Mouse (Mus musculus) thymus, postnatal 14 days (tissue): ENCODE data around the gene Ddx19b.
"Not testable (repeated sequence)": the region's sequence is repeated elsewhere in the genome, so short reads cannot be mapped to it uniquely, and the experiment has no call there.

Experiments
- DNase-seq: peaks from one replicate; pipeline ENCODE4 v3.0.0; 2021

Ddx19b gene

DNA sequence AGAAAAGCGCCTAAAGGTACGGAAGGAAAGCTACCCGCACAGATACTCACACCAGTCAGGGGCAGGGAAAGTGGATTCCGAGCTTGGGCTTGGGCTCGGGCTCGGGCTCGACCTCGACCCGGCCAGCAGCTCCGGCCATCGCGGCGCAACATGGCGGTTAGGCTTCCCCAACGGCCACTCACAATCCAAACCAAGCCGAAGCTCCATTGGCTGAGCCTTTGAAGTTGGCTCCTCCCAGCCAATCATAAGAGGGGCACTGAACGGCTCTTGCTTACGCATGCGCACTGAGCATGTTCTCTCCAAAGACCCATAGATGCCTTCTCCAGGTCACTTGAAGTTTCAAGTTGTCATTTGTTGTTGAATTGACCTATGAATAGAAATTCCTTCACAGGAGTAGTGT lies at the start of gene Ddx19b:
TSS of gene Ddx19b (minus strand) at position 180 of the 400 bp plus-strand sequence.
- no peak for DNase-seq

DNA sequence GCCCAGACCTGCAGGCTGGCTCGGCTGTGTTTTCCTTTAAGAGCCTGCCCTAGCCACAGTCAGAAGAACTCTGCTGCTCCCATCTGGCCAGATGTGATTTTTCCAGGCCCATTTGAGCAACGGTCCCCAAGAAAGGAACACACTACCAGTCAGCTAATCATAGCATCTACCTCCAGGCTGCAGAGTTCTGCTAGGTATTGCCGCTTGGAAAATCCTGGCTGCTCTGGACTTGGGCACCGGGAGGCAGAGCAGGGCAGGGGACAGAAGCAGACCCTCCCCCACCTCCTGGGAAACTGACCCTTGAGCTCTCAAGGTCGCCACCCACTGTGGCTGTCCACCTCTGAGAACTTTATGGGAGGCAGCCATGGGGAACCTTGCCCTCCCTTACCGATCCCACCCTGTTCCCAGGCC lies 48.3 kb upstream of the Ddx19b start:
- no peak for DNase-seq

DNA sequence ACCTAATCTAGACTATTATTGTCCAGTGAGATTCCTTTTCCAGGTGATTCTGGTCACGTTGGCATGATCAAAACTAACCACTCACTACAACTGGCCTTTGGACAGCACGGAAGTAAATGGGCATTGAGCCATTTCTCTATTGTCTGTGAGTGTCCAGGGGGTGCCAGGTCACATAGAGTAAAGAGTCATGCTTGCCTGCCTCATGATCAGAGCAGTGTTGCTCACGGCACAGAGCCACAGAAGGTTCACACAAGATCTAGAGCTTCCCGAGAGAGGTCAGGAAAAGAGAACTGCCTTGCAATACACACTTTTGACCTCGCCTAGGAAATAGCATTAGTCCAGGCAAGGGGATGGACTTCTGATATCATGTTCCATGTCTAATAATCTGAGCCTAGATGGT lies 47.9 kb upstream of the Ddx19b start:
- DNase-seq: no peak

DNA sequence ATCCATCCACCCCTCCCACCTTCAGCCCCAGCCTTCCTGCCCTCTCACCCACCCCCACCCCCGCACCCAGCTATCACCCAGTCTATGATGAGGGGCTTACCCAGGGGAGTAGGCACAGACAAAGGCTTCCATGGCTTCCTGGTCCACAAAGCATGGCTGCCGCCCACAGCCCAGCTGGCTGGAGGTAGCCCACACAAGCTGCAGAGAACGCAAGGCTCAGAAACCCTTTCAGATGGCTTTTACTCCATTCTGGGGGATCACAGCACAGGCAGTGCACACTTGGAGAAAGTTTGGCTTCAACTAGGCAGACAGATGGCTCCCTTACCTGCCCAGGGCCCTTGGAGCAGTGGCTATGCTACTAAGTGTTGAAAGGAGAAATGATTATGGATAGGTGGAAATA lies 44.4 kb upstream of the Ddx19b start:
- no peak for DNase-seq

DNA sequence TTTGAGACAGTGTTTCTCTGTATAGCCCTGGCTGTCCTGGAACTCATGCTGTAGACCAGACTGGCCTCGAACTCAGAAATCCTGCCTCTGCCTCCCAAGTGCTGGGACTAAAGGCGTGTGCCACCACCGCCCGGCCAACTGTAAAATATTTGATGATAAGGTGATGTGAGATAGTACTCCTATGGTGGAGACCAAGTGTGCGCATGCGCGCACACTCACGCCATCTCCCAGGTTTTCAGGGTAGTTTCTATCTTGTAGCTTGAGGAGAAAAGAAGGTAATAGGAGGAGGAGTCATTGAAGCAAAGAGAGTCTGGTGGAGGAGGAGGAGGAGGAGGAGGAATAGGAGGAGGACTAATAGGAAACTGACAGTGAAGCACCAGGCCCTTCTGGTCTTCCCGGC lies 37.1 kb upstream of the Ddx19b start:
- not testable (repeated sequence) for DNase-seq

DNA sequence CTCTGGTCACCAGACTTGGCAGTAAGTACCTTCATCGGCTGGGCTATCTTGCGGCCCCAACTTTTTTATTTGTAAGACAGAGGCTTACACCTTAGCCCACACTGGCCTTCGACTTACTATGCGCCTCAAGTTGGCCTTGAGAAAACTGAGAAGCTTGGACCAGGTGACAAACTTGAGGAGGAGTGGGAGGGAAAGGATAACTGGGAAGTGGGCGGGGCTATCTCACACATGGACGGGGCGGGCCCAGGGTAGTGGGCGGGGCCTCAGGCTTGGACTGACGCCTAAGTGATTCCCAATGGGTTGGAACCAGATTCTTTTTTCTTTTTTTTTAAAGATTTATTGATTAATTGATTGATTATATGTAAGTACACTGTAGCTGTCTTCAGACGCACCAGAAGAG lies 35.9 kb upstream of the Ddx19b start:
- no peak for DNase-seq

DNA sequence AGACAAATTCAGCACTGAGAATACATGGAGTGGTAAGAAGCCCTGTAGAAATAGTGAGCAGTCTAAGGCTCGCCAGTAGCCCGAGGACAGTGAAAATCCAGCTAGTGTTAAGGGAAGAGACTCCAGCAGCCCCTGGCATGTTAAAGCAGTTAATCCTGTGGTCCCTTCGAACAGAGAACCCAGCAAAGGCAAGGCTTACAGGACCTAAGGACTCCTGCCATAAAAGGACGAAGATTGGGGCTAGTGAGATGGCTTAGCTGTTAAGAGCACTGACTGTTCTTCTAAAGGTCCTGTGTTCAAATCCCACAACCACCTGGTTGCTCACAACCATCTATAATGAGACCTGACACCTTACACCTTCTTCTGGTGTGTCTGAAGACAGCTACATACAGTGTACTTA lies 34.8 kb upstream of the Ddx19b start:
- no peak for DNase-seq

DNA sequence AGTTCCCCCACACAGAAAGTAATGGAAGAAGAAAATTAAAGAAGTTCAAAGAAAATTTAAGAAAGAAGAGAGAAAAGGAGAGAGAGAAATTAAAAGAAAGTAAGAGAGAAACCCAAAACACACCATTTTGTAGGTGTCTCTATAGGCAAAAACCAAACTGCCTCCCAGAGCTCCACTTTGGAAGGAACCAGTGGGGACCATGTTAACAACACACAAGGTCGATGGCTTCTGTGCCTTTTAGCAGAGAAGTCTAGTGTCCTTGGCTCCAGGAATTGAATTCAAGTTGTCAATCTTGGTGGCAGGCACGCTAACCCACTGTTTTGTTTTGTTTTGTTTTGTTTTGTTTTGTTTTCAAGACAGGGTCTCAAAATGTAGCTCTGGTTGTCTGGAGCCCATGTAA lies 31.3 kb upstream of the Ddx19b start:
- DNase-seq: no peak

DNA sequence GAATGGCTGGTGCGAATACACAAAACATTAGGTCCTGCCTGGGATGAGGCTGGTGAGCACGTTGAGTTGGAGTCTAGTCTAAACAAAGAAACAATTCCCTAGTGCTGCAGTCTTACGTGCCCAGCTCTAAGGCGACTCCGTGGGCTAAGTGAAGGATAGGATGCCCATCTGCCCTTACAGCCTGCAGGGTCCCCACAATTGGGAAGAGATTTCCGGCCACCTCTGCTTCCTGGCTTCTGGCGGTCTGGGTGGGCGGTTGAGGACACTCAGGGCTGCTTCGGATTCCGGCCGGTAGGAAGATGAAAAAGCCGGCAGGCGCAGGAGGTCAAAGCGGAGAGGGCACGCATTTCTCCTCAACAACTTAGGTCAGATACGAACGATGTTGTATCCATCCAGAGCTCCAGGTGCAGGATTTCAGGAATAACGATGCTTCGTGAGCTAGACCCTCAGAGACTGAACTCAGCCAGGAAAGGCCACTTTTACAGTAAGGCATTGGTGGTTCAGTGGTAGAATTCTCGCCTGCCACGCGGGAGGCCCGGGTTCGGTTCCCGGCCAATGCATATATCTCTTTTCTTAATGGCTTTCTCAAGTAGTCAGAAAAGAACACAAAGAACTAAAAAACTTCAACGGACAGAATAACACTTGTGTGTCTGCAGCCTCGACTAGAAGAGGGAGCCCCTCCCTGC lies 30.7 kb upstream of the Ddx19b start:
- DNase-seq: peak; percentile 90

DNA sequence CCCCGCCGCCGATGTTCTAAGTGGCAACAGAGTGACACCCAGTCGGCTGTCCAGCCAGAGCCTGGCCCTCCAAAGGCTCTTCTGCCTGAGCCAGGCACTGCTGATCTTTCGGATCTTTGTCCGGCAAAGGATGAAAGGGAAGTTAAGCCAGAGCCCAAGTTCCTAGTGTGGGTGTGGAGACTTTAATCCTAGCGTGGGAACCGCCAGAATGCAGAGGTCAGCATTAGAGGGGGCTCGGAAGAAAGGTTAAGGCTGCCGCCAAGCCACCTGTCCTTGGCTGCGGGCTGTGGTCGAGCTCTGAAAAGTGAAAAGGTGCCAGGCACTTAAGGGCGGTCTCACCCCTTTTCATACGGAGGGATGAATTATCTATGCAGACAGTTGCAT lies 30.1 kb upstream of the Ddx19b start:
- peak; percentile 19 for DNase-seq

DNA sequence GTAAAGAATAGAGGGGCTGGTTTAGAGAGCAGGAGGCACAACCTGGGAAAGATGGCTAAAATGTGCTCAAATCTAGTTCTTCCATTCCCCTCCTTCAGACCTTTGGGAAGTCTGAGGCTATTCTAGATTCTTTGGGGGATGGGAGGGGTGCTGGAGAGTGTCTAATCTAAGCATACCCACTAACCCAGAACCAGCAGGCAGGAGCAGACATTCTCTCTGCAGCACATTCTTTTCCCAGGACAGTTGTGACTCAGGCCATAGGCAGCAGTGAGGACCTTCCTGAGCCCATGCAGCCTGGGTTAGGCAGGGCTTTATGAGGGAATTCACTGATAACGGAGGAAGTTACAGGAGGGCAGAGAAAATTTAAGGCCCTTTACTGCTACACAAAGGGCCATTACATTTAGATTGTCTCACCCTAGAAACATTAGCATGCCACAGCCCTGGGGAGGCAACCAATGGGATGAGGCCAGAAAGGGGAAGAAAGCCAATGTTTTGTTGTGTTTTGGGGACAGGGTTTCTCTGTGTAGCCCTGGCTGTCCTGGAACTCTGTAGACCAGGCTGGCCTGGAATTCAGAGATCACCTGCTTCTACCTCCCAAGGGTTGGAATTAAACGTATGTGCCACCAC lies 27.5 kb upstream of the Ddx19b start:
- no peak for DNase-seq

DNA sequence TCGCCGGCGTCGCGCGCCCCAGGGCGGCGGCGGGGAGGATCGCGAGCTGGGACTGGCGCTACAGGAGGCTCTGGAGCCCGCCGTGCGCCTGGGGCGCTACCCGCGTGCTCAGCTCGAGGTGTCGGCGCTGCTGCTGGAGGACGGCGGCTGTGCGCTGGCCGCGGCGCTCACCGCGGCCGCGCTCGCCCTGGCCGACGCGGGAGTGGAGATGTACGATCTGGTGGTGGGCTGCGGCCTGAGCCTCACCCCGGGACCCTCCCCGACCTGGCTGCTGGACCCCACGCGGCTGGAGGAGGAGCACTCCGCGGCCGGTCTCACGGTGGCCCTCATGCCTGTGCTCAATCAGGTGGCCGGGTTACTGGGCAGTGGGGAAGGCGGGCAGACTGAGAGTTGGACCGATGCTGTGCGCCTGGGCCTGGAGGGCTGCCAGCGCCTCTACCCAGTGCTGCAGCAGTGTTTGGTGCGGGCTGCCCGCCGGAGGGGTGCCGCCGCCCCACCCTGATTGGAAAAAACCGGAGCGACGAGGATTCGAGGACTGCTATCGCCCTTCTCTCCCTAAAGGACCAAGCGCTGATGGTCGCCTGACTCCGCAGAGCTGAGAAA lies 25.2 kb upstream of the Ddx19b start:
- peak; percentile 34 for DNase-seq

DNA sequence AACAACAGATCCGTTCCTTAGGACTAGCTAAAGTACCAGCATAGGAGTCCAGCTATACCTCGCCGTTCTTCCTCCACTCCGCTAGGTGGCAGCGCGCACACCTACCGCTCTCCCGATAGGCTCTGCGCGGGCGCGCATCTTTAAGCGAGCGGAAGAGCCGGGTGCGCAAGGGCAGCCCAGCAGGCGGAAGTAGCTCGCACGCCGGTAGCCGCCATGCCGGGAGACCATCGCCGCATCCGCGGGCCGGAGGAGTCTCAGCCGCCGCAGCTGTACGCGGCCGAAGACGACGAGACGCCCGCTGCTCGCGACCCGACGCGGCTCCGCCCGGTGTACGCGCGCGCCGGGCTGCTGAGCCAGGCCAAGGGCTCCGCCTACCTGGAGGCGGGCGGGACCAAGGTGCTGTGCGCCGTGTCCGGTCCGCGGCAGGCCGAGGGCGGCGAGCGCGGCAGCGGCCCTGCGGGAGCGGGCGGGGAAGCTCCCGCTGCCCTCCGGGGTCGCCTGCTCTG lies 24.7 kb upstream of the Ddx19b start, which contains the start of gene Exosc6:
TSS of gene Exosc6 (plus strand) at position 182 of the 506 bp plus-strand sequence.
- peak; percentile 91 for DNase-seq

DNA sequence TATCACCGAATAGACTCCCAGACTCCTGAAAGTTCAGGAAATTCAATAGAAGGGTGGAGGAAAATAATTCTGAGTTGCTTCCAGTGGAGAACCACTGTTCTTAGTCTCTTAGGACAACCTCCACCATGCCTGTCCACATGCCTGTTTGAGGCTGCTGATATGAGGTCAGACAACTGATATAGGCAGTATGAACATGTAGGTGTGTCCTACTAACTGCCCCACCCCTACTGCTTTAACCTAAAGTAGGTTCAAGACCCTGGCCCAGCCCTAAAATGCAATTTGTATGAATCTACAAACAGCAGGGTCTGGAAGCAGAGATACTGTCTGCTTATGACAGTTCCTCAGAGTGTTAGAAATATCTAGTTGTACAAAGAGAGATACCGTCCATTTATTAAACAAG lies 24.1 kb upstream of the Ddx19b start:
- no peak for DNase-seq

DNA sequence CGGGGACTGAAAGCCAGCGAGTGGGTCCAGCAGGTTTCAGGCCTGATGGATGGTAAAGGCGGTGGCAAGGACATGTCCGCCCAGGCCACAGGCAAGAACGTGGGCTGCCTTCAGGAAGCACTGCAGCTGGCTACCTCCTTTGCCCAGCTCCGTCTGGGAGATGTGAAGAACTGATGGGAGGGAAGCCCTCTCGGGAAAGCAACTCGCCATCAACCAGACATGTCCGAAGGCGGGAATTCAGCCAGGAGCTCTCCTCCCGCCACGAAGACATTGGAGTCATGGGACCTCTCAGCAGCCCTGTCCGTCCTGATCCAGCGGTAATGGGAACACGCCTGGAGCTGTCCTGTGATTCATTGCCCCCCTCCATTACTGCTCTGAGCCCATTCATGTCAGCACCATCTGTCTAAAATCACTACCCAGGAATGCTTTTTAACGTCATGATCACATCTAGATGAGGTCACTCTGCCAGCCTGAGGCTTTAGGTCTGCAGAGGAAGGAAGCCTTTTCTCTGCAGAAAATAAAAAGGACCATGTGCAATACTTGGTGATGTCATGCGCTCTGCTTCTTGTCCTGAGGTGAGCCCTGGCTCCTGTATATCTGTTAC lies 23.6 kb upstream of the Ddx19b start:
- no peak for DNase-seq

DNA sequence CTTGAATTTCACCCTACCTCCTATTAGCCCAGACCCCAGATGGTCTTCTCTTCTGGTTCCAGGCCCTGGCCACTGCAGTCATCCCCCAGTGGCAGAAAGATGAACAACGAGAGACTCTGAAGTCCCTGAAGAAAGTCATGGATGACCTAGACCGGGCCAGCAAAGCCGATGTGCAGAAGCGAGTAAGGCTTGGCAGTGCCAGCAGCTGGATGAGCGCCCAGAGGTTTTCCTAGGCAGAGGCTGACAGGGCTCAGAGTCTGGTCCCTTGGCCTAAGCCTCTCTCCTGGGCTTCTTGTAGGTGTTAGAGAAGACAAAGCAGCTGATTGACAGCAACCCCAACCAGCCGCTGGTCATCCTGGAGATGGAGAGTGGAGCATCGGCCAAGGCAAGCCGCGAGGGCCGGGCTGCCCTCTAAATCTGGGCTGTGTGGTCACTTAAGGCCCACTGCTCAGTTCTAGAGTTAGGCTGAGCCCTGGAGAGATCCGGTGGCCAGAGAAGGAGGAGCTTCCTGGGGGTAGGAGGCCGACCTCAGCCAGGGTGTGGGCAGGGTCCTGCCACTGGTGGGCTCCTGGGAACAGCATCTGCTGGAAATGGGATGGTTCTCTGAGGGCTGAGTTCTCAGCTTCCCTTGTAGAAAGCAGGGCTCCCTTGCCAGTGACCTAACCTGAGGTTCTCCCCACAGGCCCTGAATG lies 22.4 kb upstream of the Ddx19b start:
- DNase-seq: no peak

DNA sequence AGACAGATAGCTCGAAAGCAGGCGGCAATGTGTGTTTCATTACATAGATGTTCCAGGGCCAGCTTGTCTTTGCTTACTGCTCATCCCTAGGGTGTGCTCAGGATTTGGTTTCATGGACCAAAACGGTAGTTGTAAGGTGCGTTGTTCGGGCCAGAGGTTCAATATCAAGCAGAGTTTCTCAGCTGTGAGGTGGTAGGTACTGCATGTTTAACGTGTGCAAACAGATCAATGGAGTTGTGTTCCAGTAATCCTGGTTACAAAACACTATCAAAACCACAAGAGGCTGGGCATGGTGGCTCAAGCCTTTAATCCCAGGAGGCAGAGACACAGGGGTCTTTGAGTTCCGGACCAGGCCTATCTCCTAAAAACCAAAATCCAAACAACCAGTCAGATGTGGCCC lies 17.6 kb upstream of the Ddx19b start:
- no peak for DNase-seq

DNA sequence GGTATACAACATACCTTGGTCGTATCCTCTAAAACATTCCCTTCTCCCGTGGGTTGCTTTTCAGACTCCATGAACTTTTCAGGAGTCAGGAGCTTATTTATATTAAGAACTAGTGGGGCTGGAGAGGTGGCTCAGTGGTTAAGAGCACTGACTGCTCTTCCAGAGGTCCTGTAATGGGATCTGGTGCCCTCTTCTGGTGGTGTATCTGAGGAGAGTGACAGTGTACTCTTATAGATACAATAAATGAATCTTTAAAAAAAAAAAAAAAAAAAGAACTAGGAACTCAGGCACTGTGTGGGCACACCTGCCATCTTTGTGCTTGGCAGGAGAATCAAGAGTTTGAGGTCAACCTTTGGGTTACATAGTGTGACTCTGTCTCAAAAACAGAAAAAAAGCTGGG lies 17.1 kb upstream of the Ddx19b start:
- DNase-seq: peak; percentile 53

DNA sequence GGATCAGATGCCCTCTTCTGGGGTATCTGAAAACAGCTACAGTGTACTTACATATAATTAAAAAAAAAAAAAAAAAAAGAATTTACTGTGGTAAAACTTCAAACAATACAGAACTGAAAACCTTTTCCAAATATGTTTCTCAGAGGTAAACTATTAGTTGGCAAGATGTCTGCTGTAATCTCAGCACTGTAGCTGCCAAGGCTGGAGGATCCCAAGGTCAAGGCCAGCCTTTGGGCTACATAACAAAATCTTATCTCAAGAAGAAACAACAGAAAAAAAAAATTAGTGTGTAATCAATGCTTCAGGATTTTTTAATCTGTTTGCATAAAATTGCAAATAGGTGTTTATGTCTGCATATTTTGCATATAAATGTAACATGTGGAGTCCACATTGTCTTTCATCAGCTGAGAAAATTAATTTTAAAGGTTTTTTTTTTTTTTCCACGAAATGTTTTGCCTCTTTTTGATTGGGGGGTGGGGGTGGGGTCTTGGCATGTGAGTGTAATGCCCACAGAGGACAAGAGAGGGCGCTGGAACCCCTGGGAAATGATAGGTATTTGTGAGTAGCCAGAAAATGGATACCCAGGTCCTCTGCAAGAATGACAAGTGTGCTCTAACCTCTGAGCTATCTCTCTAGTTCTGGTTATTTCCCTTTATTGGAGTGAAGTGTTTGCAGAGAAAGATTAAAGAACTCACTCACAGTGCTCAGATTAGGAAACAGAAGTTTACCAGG lies 12.6 kb upstream of the Ddx19b start:
- no peak for DNase-seq

DNA sequence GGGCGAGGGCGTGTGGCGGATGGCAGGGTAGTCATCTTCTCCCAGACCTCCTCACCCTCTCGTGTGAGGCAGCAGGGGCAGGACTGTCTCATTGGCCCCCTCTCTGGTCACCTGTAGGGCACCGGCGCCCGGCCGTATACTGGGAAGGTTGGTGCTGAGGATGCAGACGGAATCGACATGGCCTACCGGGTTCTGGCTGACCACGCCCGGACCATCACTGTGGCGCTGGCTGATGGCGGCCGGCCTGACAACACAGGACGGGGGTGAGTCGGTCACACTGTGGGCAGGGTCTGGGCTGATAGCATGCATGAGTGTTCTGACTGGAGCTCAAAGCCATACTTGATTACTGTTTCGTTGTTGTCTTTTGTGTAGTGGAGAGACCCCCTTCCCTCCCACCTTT lies 11.0 kb upstream of the Ddx19b start:
- DNase-seq: no peak

DNA sequence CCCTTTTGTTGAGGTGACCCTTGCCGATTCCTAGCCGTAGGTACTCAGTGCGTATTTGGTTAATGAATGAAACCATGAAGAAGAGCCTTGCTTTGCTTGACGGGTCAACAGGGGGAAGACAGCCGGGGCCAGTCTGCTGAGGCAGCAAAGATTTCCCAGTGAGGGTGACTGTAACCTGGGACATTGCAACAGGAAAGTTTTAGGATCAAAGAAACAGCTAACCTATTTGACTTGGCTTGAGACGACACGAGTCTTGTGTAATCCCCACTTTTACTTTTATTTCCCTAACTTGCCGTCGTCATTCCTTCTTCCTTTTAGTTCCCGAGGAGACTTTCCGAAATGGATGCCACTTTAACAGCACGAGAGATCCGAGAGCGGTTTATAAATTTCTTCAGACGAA lies 5.0 kb upstream of the Ddx19b start:
- no peak for DNase-seq

DNA sequence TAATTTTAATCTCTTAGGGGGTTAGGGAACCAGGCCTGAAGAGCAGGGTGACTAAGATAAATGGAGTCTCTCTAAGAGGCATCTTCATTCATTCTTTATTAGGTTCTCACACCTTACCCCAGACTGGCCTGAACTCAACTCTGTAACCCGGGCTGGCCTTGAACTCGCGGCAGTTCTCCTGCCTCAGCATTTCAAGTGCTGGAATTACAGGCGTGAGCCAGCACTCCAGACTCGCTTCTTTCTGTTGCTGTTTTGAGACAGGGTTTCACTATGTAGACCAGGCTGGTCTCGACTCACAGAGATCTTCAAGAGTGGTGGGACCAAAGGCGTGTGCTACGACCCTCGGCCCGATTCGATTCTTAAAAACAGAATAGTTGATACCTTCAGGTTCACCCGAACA lies 2.7 kb upstream of the Ddx19b start:
- peak; percentile 36 for DNase-seq
